Mouse (Mus musculus) left cerebral cortex, adult 6 months (tissue): ENCODE data around the gene Kmt2e. TPM values are rescaled to one million over a fixed set of nuclear protein-coding genes. Genes with fewer than 3 reads are reported as not detected.

Experiments
- long read RNA-seq, 2 experiments: library from polyadenylated mRNA; unstranded; transcript quantifications; one replicate each; pipeline ENCODE4 v2.0.0; 2019 to 2020
- polyA plus RNA-seq: library from polyadenylated mRNA; unstranded; fragments of <200 nt; fragmentation: Nextera tagmentation; gene quantifications from 2 replicates; pipeline ENCODE4 v1.2.3, GENCODE M21; 2021

Kmt2e gene
- 41.9 and 52.2 TPM in 2 replicates for polyA plus RNA-seq
- long read RNA-seq, experiment 1, partial matches to known transcripts, result 138 of 147 reads
- long read RNA-seq, experiment 1, other reads (novel, unspliced or antisense), result 9 of 147 reads
- long read RNA-seq, experiment 2, partial matches to known transcripts, result 94 of 105 reads
- long read RNA-seq, experiment 2, other reads (novel, unspliced or antisense), result 10 of 105 reads

DNA sequence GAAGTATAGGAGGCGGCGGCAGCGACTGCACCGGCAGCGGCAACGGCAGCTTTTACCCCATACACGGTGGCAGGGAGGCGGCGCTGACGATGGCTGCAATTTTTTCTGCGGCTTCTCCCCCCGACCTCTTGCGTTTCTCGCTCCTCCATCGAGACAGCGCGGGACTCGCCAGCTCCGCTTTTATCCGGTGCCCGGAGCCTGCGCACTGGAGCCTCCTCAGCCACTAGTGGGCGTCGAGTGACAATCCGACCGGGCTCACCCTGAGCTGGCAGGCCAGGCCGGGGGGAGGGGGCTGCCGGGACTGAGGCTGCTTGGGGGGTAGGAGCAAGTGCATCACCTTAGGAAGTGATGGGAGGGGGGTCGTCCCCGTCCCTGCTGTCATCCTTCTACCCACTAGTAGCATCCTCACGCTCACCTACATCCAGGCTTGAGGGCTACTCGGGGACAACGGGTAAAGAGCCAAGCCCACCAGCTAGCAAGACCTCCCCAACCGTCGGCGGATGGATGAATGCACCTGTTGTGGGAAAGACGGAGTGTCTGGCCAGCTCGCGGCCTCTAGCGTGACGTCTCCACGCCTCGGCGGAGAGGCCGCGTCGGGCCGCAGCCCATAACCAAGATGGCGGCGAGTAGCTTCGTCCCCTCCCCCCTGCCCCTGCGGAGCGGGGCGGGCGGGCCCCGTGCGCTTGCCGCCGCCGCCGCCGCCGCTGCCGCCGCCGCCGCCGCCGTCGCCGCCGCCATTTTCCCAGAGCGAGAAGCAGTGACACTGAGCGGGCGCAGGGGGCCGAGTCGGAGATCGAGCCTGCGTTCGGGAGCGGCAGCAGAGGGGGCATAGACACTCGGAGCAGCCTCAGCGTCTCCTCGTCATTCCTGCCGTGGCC, at the start of gene Kmt2e:
TSS of gene Kmt2e (plus strand) at position 722 of the 878 bp plus-strand sequence.

